Mouse (Mus musculus): Measurements from ENCODE around the gene Npy5r. TPM values are rescaled to one million over a fixed set of nuclear protein-coding genes. Genes with fewer than 3 reads are reported as not detected.

Npy5r gene
- polyA plus RNA-seq, 1 experiment from 2014 or later, result 2.8 TPM

GRCm38 (mm10) chr8:66681261-66681660, 6.7 kb downstream of the Npy5r start:
- no peaks in the 10 kb centered on the region for H3K36me3 ChIP-seq
- no peak overlapping the region for H3K4me2 ChIP-seq
- H3K4me3 ChIP-seq (replicated peaks), result no peak overlapping the region
- 91% methylated on average over 2 of the region's 2 CpGs for WGBS
- no peaks in the 10 kb centered on the region for H3K27me3 ChIP-seq (replicated peaks)
- no peaks in the 10 kb centered on the region for H3K9me3 ChIP-seq (replicated peaks)
- no peaks in the 10 kb centered on the region for H3K4me1 ChIP-seq
- H3K27ac ChIP-seq (replicated peaks), result no peak overlapping the region
- H3K9ac ChIP-seq (replicated peaks), result no peak overlapping the region
- ATAC-seq (ENCODE audit: low FRiP score), result no peak

- Histone ChIP-seq H3K9ac (replicated peaks) (no peak overlapping the region), H3K27ac (replicated peaks) (no peak overlapping the region), H3K36me3 (no peaks in the 10 kb centered on the region), H3K4me3 (replicated peaks) (no peak overlapping the region), H3K4me2 (no peak overlapping the region), H3K4me1 (no peaks in the 10 kb centered on the region), H3K27me3 (replicated peaks) (no peaks in the 10 kb centered on the region), H3K9me3 (replicated peaks) (no peaks in the 10 kb centered on the region)
- ATAC-seq (ENCODE audit: low FRiP score), result no peak
- WGBS, result 64% methylated on average over 1 of the region's 1 CpGs
These were observed 57.2 kb downstream of the Npy5r start for GRCm38 (mm10) chr8:66630721-66631120.

Other genes starting within 250 kb of the Npy5r start
- gene Tma16, start 201.6 kb downstream of the Npy5r start, polyA plus RNA-seq (2015; fragmentation: Nextera tagmentation; extraction: Ambion mirVana), result 10.8 and 12.2 TPM in 2 replicates
- gene Tktl2, start 176.4 kb downstream of the Npy5r start, polyA plus RNA-seq (2015; fragmentation: Nextera tagmentation; extraction: Ambion mirVana), result not detected in 2 replicates
- gene Npy1r, start 9.1 kb upstream of the Npy5r start, polyA plus RNA-seq (2015; fragmentation: Nextera tagmentation; extraction: Ambion mirVana), result 11.2 and 13.1 TPM in 2 replicates
- gene Naf1, start 172.1 kb upstream of the Npy5r start, polyA plus RNA-seq (2015; fragmentation: Nextera tagmentation; extraction: Ambion mirVana), result 2.1 and 2.5 TPM in 2 replicates

Data from neural tube, embryonic 15.5 days (tissue).